In the genomic region with DNA sequence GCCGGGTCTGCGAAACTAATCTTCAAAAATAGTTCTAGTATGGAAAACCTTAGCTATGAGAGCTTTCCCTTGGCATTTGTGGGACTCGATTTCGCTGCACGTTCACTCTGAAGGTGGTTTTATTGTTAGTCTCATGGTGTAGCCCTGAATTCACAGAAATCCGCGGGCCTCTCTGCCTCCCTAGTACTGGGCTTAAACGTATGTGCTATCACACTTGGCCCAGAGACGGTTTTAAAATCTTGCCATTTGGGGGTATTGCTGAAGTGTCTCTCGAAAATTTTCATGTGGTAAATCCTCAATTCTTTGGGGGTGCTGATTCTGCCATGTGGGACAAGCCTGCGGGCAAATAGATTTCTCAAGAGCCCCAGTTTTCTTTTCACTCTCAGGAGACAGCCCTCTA, we compare ENCODE assay signal across 7 mouse cellular contexts. TPM values are rescaled to one million over a fixed set of nuclear protein-coding genes. Genes with fewer than 3 reads are reported as not detected.
DNase-seq lines count a peak whose midpoint lies in the region; ATAC-seq lines count a peak whose summit lies in the region.

No protein-coding gene starts in this region.

- no peak for DNase-seq in lung, postnatal 4 days
- DNase-seq in ovary, postnatal 36 days (ENCODE audit: low spot score), result no peak
- no peak for DNase-seq in gastrocnemius, postnatal 36 days

- peak overlapping the region; percentile 72 for H3K4me2 ChIP-seq in lung, embryonic 15.5 days
- H3K4me2 ChIP-seq in embryonic facial prominence, embryonic 13.5 days, result peak overlapping the region; percentile 65
- H3K4me2 ChIP-seq in hindbrain, embryonic 16.5 days (ENCODE audit: low read length), result peak overlapping the region; percentile 78
- H3K4me2 ChIP-seq in midbrain, embryonic 16.5 days (ENCODE audit: low read length), result peak overlapping the region; percentile 78

- peak overlapping the region; percentile 86 for H3K4me3 ChIP-seq in lung, embryonic 15.5 days
- H3K4me3 ChIP-seq in embryonic facial prominence, embryonic 13.5 days, result peak overlapping the region; percentile 74
- H3K4me3 ChIP-seq in hindbrain, embryonic 16.5 days (ENCODE audit: low read length), result peak overlapping the region; percentile 74
- peak overlapping the region; percentile 74 for H3K4me3 ChIP-seq in midbrain, embryonic 16.5 days (ENCODE audit: low read depth, low read length)

- peak overlapping the region; percentile 73 for H3K9ac ChIP-seq in lung, embryonic 15.5 days
- H3K9ac ChIP-seq in embryonic facial prominence, embryonic 13.5 days, result peak overlapping the region; percentile 83
- H3K9ac ChIP-seq in hindbrain, embryonic 16.5 days (ENCODE audit: low read depth, low read length), result peak overlapping the region; percentile 74
- H3K9ac ChIP-seq in midbrain, embryonic 16.5 days (ENCODE audit: low read depth, low read length), result peak overlapping the region; percentile 78

- no peak for ATAC-seq in lung, embryonic 15.5 days (ENCODE audit: borderline replicate concordance, extremely low read depth, low FRiP score, low TSS enrichment)
- no peak for ATAC-seq in embryonic facial prominence, embryonic 13.5 days (ENCODE audit: insufficient number of reproducible peaks, insufficient read depth, low FRiP score, low TSS enrichment, low read depth)
- ATAC-seq in hindbrain, embryonic 16.5 days, result peak; percentile 26; the same call in 1 of the 2 replicates
- no peak; the same call in 1 of the 2 replicates for ATAC-seq in midbrain, embryonic 16.5 days

- H3K36me3 ChIP-seq in lung, embryonic 15.5 days, result no peaks in the 10 kb centered on the region
- H3K36me3 ChIP-seq in embryonic facial prominence, embryonic 13.5 days, result no peaks in the 10 kb centered on the region
- no peaks in the 10 kb centered on the region for H3K36me3 ChIP-seq in hindbrain, embryonic 16.5 days (ENCODE audit: control insufficient read depth, insufficient read depth, low read length)
- H3K36me3 ChIP-seq in midbrain, embryonic 16.5 days (ENCODE audit: control insufficient read depth, insufficient read depth, low read length), result no peaks in the 10 kb centered on the region

- H3K27ac ChIP-seq in lung, embryonic 15.5 days, result peak overlapping the region; percentile 54
- peak overlapping the region; percentile 70 for H3K27ac ChIP-seq in embryonic facial prominence, embryonic 13.5 days
- H3K27ac ChIP-seq in hindbrain, embryonic 16.5 days (ENCODE audit: low read depth, low read length), result peak overlapping the region; percentile 52
- peak overlapping the region; percentile 65; the same call in 1 of the 2 replicates for H3K27ac ChIP-seq in midbrain, embryonic 16.5 days (ENCODE audit: low read length)

- H3K4me1 ChIP-seq in lung, embryonic 15.5 days, result peaks cover 20% of the 10 kb centered on the region
- peaks cover 20% of the 10 kb centered on the region for H3K4me1 ChIP-seq in embryonic facial prominence, embryonic 13.5 days
- peaks cover 21% of the 10 kb centered on the region for H3K4me1 ChIP-seq in hindbrain, embryonic 16.5 days (ENCODE audit: control insufficient read depth, insufficient read depth, low read depth, low read length)
- H3K4me1 ChIP-seq in midbrain, embryonic 16.5 days (ENCODE audit: control insufficient read depth, insufficient read depth, low read length), result peaks cover 23% of the 10 kb centered on the region

- H3K27me3 ChIP-seq in lung, embryonic 15.5 days, result no peaks in the 10 kb centered on the region
- H3K27me3 ChIP-seq in embryonic facial prominence, embryonic 13.5 days, result no peaks in the 10 kb centered on the region
- no peaks in the 10 kb centered on the region for H3K27me3 ChIP-seq in hindbrain, embryonic 16.5 days (replicated peaks; ENCODE audit: control insufficient read depth, insufficient read depth, low read length)
- no peaks in the 10 kb centered on the region for H3K27me3 ChIP-seq in midbrain, embryonic 16.5 days (ENCODE audit: control insufficient read depth, insufficient read depth, low read depth, low read length)

- intact Hi-C loops in gastrocnemius, postnatal 36 days (cut with DNase I), result no loop called here

- H3K9me3 ChIP-seq in lung, embryonic 15.5 days, result no peaks in the 10 kb centered on the region
- no peaks in the 10 kb centered on the region for H3K9me3 ChIP-seq in embryonic facial prominence, embryonic 13.5 days
- H3K9me3 ChIP-seq in hindbrain, embryonic 16.5 days (ENCODE audit: control insufficient read depth, low read length), result no peaks in the 10 kb centered on the region
- H3K9me3 ChIP-seq in midbrain, embryonic 16.5 days (replicated peaks; ENCODE audit: control insufficient read depth, low read length, poor library complexity, severe bottlenecking), result no peaks in the 10 kb centered on the region

- WGBS in lung, embryonic 15.5 days, result 2% methylated on average over 11 of the region's 11 CpGs
- 4% methylated on average over 11 of the region's 11 CpGs for WGBS in embryonic facial prominence, embryonic 13.5 days
- 5% methylated on average over 11 of the region's 11 CpGs for WGBS in hindbrain, embryonic 16.5 days
- 3% methylated on average over 11 of the region's 11 CpGs for WGBS in midbrain, embryonic 16.5 days

RNA-seq across cellular contexts. Expression of a gene that starts 0.4 kb away (rescaled TPM):
- polyA plus RNA-seq in lung, embryonic 15.5 days (2015; fragmentation: Nextera tagmentation; extraction: Ambion mirVana), result 36.9 and 39.7 TPM in 2 replicates
- polyA plus RNA-seq in embryonic facial prominence, embryonic 13.5 days (2015; fragmentation: Nextera tagmentation; extraction: Ambion mirVana), result 28.4 and 31.3 TPM in 2 replicates
- polyA plus RNA-seq in hindbrain, embryonic 16.5 days (2015; fragmentation: Nextera tagmentation; extraction: Ambion mirVana), result 14.7 and 17.8 TPM in 2 replicates
- 17.0 and 18.2 TPM in 2 replicates for polyA plus RNA-seq in midbrain, embryonic 16.5 days (2015; fragmentation: Nextera tagmentation; extraction: Ambion mirVana)
- total RNA-seq in gastrocnemius, postnatal 36 days (2021), result 10 to 100 TPM; 19.0 to 23.6 TPM

RNA-seq across cellular contexts. Expression of a gene that starts 3.1 kb away (rescaled TPM):
- polyA plus RNA-seq in lung, embryonic 15.5 days (2015; fragmentation: Nextera tagmentation; extraction: Ambion mirVana), result 31.9 and 32.0 TPM in 2 replicates
- polyA plus RNA-seq in embryonic facial prominence, embryonic 13.5 days (2015; fragmentation: Nextera tagmentation; extraction: Ambion mirVana), result 30.6 and 32.2 TPM in 2 replicates
- polyA plus RNA-seq in hindbrain, embryonic 16.5 days (2015; fragmentation: Nextera tagmentation; extraction: Ambion mirVana), result 44.5 and 58.5 TPM in 2 replicates
- 40.6 and 47.4 TPM in 2 replicates for polyA plus RNA-seq in midbrain, embryonic 16.5 days (2015; fragmentation: Nextera tagmentation; extraction: Ambion mirVana)
- total RNA-seq in gastrocnemius, postnatal 36 days (2021), result 100 to 1,000 TPM; 105 to 118 TPM

RNA-seq across cellular contexts. Expression of a gene that starts 42.5 kb away (rescaled TPM):
- 67.3 and 68.0 TPM in 2 replicates for polyA plus RNA-seq in lung, embryonic 15.5 days (2015; fragmentation: Nextera tagmentation; extraction: Ambion mirVana)
- polyA plus RNA-seq in embryonic facial prominence, embryonic 13.5 days (2015; fragmentation: Nextera tagmentation; extraction: Ambion mirVana), result 52.3 and 54.2 TPM in 2 replicates
- 7.8 and 9.7 TPM in 2 replicates for polyA plus RNA-seq in hindbrain, embryonic 16.5 days (2015; fragmentation: Nextera tagmentation; extraction: Ambion mirVana)
- 4.3 and 6.1 TPM in 2 replicates for polyA plus RNA-seq in midbrain, embryonic 16.5 days (2015; fragmentation: Nextera tagmentation; extraction: Ambion mirVana)
- under 1 TPM; 0.17 to 0.26 TPM for total RNA-seq in gastrocnemius, postnatal 36 days (2021)

RNA-seq across cellular contexts. Expression of a gene that starts 49.5 kb away (rescaled TPM):
- 0.09 and 0.17 TPM in 2 replicates for polyA plus RNA-seq in lung, embryonic 15.5 days (2015; fragmentation: Nextera tagmentation; extraction: Ambion mirVana)
- polyA plus RNA-seq in embryonic facial prominence, embryonic 13.5 days (2015; fragmentation: Nextera tagmentation; extraction: Ambion mirVana), result not detected in 2 replicates
- 0.07 and 0.15 TPM in 2 replicates for polyA plus RNA-seq in hindbrain, embryonic 16.5 days (2015; fragmentation: Nextera tagmentation; extraction: Ambion mirVana)
- not detected in 2 replicates for polyA plus RNA-seq in midbrain, embryonic 16.5 days (2015; fragmentation: Nextera tagmentation; extraction: Ambion mirVana)
- under 1 TPM; 0.07 to 0.23 TPM for total RNA-seq in gastrocnemius, postnatal 36 days (2021)

RNA-seq across cellular contexts. Expression of a gene that starts 59.4 kb away (rescaled TPM):
- polyA plus RNA-seq in lung, embryonic 15.5 days (2015; fragmentation: Nextera tagmentation; extraction: Ambion mirVana), result 3.9 and 4.6 TPM in 2 replicates
- polyA plus RNA-seq in embryonic facial prominence, embryonic 13.5 days (2015; fragmentation: Nextera tagmentation; extraction: Ambion mirVana), result 6.4 and 7.6 TPM in 2 replicates
- polyA plus RNA-seq in hindbrain, embryonic 16.5 days (2015; fragmentation: Nextera tagmentation; extraction: Ambion mirVana), result 1.3 and 1.5 TPM in 2 replicates
- polyA plus RNA-seq in midbrain, embryonic 16.5 days (2015; fragmentation: Nextera tagmentation; extraction: Ambion mirVana), result 0.77 and 0.82 TPM in 2 replicates
- total RNA-seq in gastrocnemius, postnatal 36 days (2021), result 1 to 10 TPM; 1.7 to 2.3 TPM
